Mouse (Mus musculus) limb, embryonic 12.5 days (tissue): ENCODE data around the gene Elavl3. TPM values are rescaled to one million over a fixed set of nuclear protein-coding genes. Genes with fewer than 3 reads are reported as not detected.

Experiments
- ATAC-seq: fragments of 200-750 bp; cut with Nextera tagmentation; 2 replicates; pipeline ENCODE4 v1.8.0; 2017; ENCODE audit warnings: low read depth, moderate TSS enrichment; ENCODE audit not compliant: insufficient number of reproducible peaks, insufficient read depth, low FRiP score, low TSS enrichment
- H3K27ac ChIP-seq: fragments of 300-500 bp; sonication (generic); 2 replicates; pipeline ENCODE4 v1.5.1; 2016; ENCODE audit warnings: mild to moderate bottlenecking, moderate library complexity
- H3K27me3 ChIP-seq: fragments of 300-500 bp; sonication (generic); 2 replicates; pipeline ENCODE4 v1.6.1; 2016; ENCODE audit warnings: mild to moderate bottlenecking, moderate library complexity
- H3K36me3 ChIP-seq: fragments of 300-500 bp; sonication (generic); 2 replicates; pipeline ENCODE4 v1.6.1; 2016; ENCODE audit warnings: mild to moderate bottlenecking, moderate library complexity
- H3K4me1 ChIP-seq: fragments of 300-500 bp; sonication (generic); replicated peaks from 2 replicates; pipeline ENCODE4 v1.6.1; 2016
- H3K4me2 ChIP-seq: fragments of 300-500 bp; sonication (generic); 2 replicates; pipeline ENCODE4 v1.6.1; 2016; ENCODE audit warnings: mild to moderate bottlenecking, moderate library complexity
- H3K4me3 ChIP-seq: fragments of 300-500 bp; sonication (generic); replicated peaks from 2 replicates; pipeline ENCODE4 v1.5.1; 2016; ENCODE audit warnings: mild to moderate bottlenecking
- H3K9ac ChIP-seq: fragments of 300-500 bp; sonication (generic); replicated peaks from 2 replicates; pipeline ENCODE4 v1.6.1; 2016; ENCODE audit warnings: mild to moderate bottlenecking, moderate library complexity
- H3K9me3 ChIP-seq: fragments of 300-500 bp; sonication (generic); 2 replicates; pipeline ENCODE4 v1.6.1; 2016; ENCODE audit warnings: mild to moderate bottlenecking, moderate library complexity
- WGBS: fragments of 180-500 bp; shearing (Covaris S2); methylation state at CpG from one replicate; pipeline ENCODE4 v1.1.7; 2016; 5-methylcytosine and 5-hydroxymethylcytosine counted together
- polyA plus RNA-seq: library from polyadenylated mRNA; unstranded; fragments of >200 nt; fragmentation: Nextera tagmentation; extraction: Ambion mirVana; gene quantifications from 2 replicates; pipeline ENCODE4 v1.2.1, GENCODE M21; 2016

Elavl3 gene
- polyA plus RNA-seq, 1 experiment from 2014 or later = 0.23 TPM

- no peaks in the 10 kb centered on the region for H3K9me3 ChIP-seq
- H3K36me3 ChIP-seq = no peaks in the 10 kb centered on the region
- H3K4me3 ChIP-seq = no peak overlapping the region
- no peak overlapping the region for H3K9ac ChIP-seq
- H3K27ac ChIP-seq = no peak overlapping the region
- ATAC-seq = no peak
- H3K4me2 ChIP-seq = no peak overlapping the region
- peaks cover 10% of the 10 kb centered on the region for H3K4me1 ChIP-seq
- 27% methylated on average over 3 of the region's 3 CpGs for WGBS
- H3K27me3 ChIP-seq = peaks cover 64% of the 10 kb centered on the region
Observed at GRCm38 (mm10) chr9:21983911-21984310, 67.9 kb downstream of the Elavl3 start.

GRCm38 (mm10) chr9:21978398-21979128 lies 73.3 kb downstream of the Elavl3 start:
- no peak overlapping the region for H3K4me2 ChIP-seq
- H3K27ac ChIP-seq = no peak overlapping the region
- peaks cover 14% of the 10 kb centered on the region for H3K27me3 ChIP-seq
- no peak overlapping the region for H3K9ac ChIP-seq
- 92% methylated on average over 4 of the region's 4 CpGs for WGBS
- H3K4me3 ChIP-seq = no peak overlapping the region
- ATAC-seq = no peak
- H3K36me3 ChIP-seq = no peaks in the 10 kb centered on the region
- H3K9me3 ChIP-seq = no peaks in the 10 kb centered on the region
- no peaks in the 10 kb centered on the region for H3K4me1 ChIP-seq

- H3K4me2 ChIP-seq = no peak overlapping the region
- 23% methylated on average over 2 of the region's 2 CpGs for WGBS
Observed at GRCm38 (mm10) chr9:21977972-21978371, 73.9 kb downstream of the Elavl3 start.

GRCm38 (mm10) chr9:21977331-21977730 lies 74.5 kb downstream of the Elavl3 start:
- H3K36me3 ChIP-seq = no peaks in the 10 kb centered on the region
- WGBS = 85% methylated on average over 5 of the region's 5 CpGs
- no peaks in the 10 kb centered on the region for H3K9me3 ChIP-seq
- H3K27ac ChIP-seq = no peak overlapping the region
- no peaks in the 10 kb centered on the region for H3K4me1 ChIP-seq
- no peak overlapping the region for H3K9ac ChIP-seq
- H3K4me3 ChIP-seq = no peak overlapping the region
- H3K27me3 ChIP-seq = peaks cover 10% of the 10 kb centered on the region; the same call in 1 of the 2 replicates
- H3K4me2 ChIP-seq = no peak overlapping the region
- no peak for ATAC-seq

More at GRCm38 (mm10) chr9:21977972-21978371, 73.9 kb downstream of the Elavl3 start:
- Histone ChIP-seq H3K27me3 (peaks cover 10% of the 10 kb centered on the region; the same call in 1 of the 2 replicates), H3K9me3 (no peaks in the 10 kb centered on the region), H3K4me3 (no peak overlapping the region), H3K36me3 (no peaks in the 10 kb centered on the region), H3K4me1 (no peaks in the 10 kb centered on the region), H3K27ac (no peak overlapping the region), H3K9ac (no peak overlapping the region)
- ATAC-seq = no peak

- H3K9ac ChIP-seq = no peak overlapping the region
- WGBS = 89% methylated on average over 9 of the region's 10 CpGs
- H3K27me3 ChIP-seq = peaks cover 10% of the 10 kb centered on the region; the same call in 1 of the 2 replicates
- H3K4me3 ChIP-seq = no peak overlapping the region
- no peak overlapping the region for H3K27ac ChIP-seq
- H3K4me2 ChIP-seq = no peak overlapping the region
- no peaks in the 10 kb centered on the region for H3K4me1 ChIP-seq
- no peaks in the 10 kb centered on the region for H3K9me3 ChIP-seq
- H3K36me3 ChIP-seq = no peaks in the 10 kb centered on the region
- ATAC-seq = no peak
Observed at GRCm38 (mm10) chr9:21976626-21977175, 75.1 kb downstream of the Elavl3 start.

- Histone ChIP-seq H3K27me3 (peaks cover 3% of the 10 kb centered on the region; the same call in 1 of the 2 replicates), H3K36me3 (no peaks in the 10 kb centered on the region), H3K9ac (no peak overlapping the region), H3K4me1 (no peaks in the 10 kb centered on the region), H3K27ac (no peak overlapping the region), H3K4me3 (no peak overlapping the region), H3K4me2 (no peak overlapping the region), H3K9me3 (no peaks in the 10 kb centered on the region)
- 90% methylated on average over 4 of the region's 4 CpGs for WGBS
- no peak for ATAC-seq
Observed at GRCm38 (mm10) chr9:21969304-21969703, 82.5 kb downstream of the Elavl3 start.

GRCm38 (mm10) chr9:21968883-21969282 lies 82.9 kb downstream of the Elavl3 start:
- Histone ChIP-seq H3K9me3 (no peaks in the 10 kb centered on the region), H3K4me1 (no peaks in the 10 kb centered on the region), H3K4me2 (no peak overlapping the region), H3K36me3 (no peaks in the 10 kb centered on the region), H3K4me3 (no peak overlapping the region), H3K9ac (no peak overlapping the region), H3K27me3 (peaks cover 7% of the 10 kb centered on the region), H3K27ac (no peak overlapping the region)
- ATAC-seq = no peak
- 62% methylated on average over 6 of the region's 6 CpGs for WGBS

Other genes starting within 250 kb of the Elavl3 start
- gene Angptl8, start 216.5 kb downstream of the Elavl3 start, polyA plus RNA-seq = 0.99 and 1.1 TPM in 2 replicates
- 38.3 and 38.9 TPM in 2 replicates for gene Dock6, start 199.4 kb downstream of the Elavl3 start, polyA plus RNA-seq
- gene Rab3d, start 133.8 kb downstream of the Elavl3 start, polyA plus RNA-seq = 7.3 and 8.8 TPM in 2 replicates
- 5.2 and 5.7 TPM in 2 replicates for gene Ccdc159, start 124.6 kb downstream of the Elavl3 start, polyA plus RNA-seq
- gene Tmem205, start 124.5 kb downstream of the Elavl3 start, polyA plus RNA-seq = 33.4 and 39.4 TPM in 2 replicates
- gene Plppr2, start 115.0 kb downstream of the Elavl3 start, polyA plus RNA-seq = 9.3 and 11.9 TPM in 2 replicates
- gene Swsap1, start 96.3 kb downstream of the Elavl3 start, polyA plus RNA-seq = 7.3 and 7.4 TPM in 2 replicates
- 6.9 and 8.1 TPM in 2 replicates for gene Epor, start 88.5 kb downstream of the Elavl3 start, polyA plus RNA-seq
- gene Rgl3, start 62.6 kb downstream of the Elavl3 start, polyA plus RNA-seq = 1.8 and 2.6 TPM in 2 replicates
- gene Ccdc151, start 49.4 kb downstream of the Elavl3 start, polyA plus RNA-seq = 1.9 TPM in 2 replicates
- 108 TPM in 2 replicates for gene Prkcsh, start 49.2 kb downstream of the Elavl3 start, polyA plus RNA-seq
- gene Gm49318, start 19.2 kb upstream of the Elavl3 start, polyA plus RNA-seq = not detected in 2 replicates
- 13.2 and 14.0 TPM in 2 replicates for gene Zfp653, start 19.4 kb upstream of the Elavl3 start, polyA plus RNA-seq
- gene Ecsit, start 33.4 kb upstream of the Elavl3 start, polyA plus RNA-seq = 31.5 and 32.2 TPM in 2 replicates
- gene Cnn1, start 47.2 kb upstream of the Elavl3 start, polyA plus RNA-seq = 1.4 and 1.5 TPM in 2 replicates
- 192 and 199 TPM in 2 replicates for gene Elof1, start 65.1 kb upstream of the Elavl3 start, polyA plus RNA-seq
- gene Acp5, start 83.7 kb upstream of the Elavl3 start, polyA plus RNA-seq = 7.7 and 9.9 TPM in 2 replicates
- 64.7 and 66.7 TPM in 2 replicates for gene Pigyl, start 104.8 kb upstream of the Elavl3 start, polyA plus RNA-seq
- gene Zfp872, start 136.1 kb upstream of the Elavl3 start, polyA plus RNA-seq = 0.09 and 0.16 TPM in 2 replicates
- gene Zfp809, start 173.7 kb upstream of the Elavl3 start, polyA plus RNA-seq = 12.0 and 13.6 TPM in 2 replicates
- 10.2 and 11.5 TPM in 2 replicates for gene Zfp599, start 207.9 kb upstream of the Elavl3 start, polyA plus RNA-seq